Mouse (Mus musculus): ENCODE data around the gene Evi2a.

DNA sequence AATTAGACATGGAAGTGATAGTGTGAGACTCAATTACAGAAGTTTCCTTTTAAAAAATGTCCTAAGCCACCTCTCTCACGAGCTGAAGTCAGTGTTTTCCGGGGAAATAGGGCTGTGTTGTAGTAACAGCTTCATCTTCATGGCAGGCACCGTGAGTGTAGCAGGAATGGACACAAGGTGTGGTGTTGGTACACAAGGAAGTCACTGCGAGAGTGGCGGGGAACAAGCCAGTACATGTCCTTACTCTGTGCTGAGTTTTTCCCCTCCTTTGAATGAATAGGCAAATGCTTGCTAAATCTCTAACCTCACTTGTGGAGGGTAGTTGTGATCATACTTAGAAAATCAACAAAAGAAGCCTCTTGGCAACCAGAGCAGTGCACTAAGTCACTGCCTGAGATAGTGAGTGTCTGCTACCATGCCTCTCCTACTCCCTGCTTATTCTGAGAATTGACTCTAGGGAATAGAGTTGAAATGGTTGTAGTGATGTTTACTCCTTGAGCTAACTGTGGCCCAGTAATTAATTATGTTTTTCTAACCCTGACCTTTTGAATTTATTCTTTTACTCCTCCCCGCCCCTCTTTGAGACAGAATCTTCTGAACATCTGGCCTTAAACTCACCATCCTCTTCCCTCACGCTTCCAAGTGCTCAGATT is 46.4 kb downstream of the Evi2a start:
- TF ChIP-seq CTCF (IDR thresholded peaks at IDR 0.05; ENCODE audit: low read depth) (no peak), EP300 (IDR thresholded peaks at IDR 0.05; ENCODE audit: low read depth) (no peak)

All from heart, postnatal 0 days (tissue).